Mouse (Mus musculus) spleen, adult 2 months (tissue): ENCODE measurements around the gene Wfdc17. TPM values are rescaled to one million over a fixed set of nuclear protein-coding genes. Genes with fewer than 3 reads are reported as not detected.

Source experiments
- DNase-seq, 2 experiments: peaks; one replicate each; pipeline versions ENCODE4 v3.0.0 to v3.0.0-alpha.2; 2012 to 2021; ENCODE audit warnings: low spot score in 2 of 2, low read depth in 1 of 2
- H3K27ac ChIP-seq: fragments of 200-500 bp; 2 replicates; pipeline ENCODE4 v1.5.1; 2012; ENCODE audit warnings: low read length, inconsistent platforms; ENCODE audit not compliant: insufficient read depth
- H3K27me3 ChIP-seq: fragments of 200-500 bp; 2 replicates; pipeline ENCODE4 v1.6.1; 2012; ENCODE audit warnings: mild to moderate bottlenecking, moderate library complexity, low read length, inconsistent platforms; ENCODE audit not compliant: control insufficient read depth, insufficient read depth
- H3K36me3 ChIP-seq: fragments of 200-500 bp; 2 replicates; pipeline ENCODE4 v1.6.1; 2012; ENCODE audit warnings: mild to moderate bottlenecking, low read length, inconsistent platforms; ENCODE audit not compliant: control insufficient read depth, insufficient read depth
- H3K4me1 ChIP-seq: fragments of 200-500 bp; 2 replicates; pipeline ENCODE4 v1.6.1; 2011; ENCODE audit warnings: inconsistent platforms; ENCODE audit not compliant: control insufficient read depth, insufficient read depth, insufficient read length
- H3K4me3 ChIP-seq: fragments of 200-500 bp; 2 replicates; pipeline ENCODE4 v1.5.1; 2011; ENCODE audit warnings: mild to moderate bottlenecking, inconsistent platforms; ENCODE audit not compliant: insufficient read depth, insufficient read length; ENCODE audit errors: extremely low read depth
- CTCF ChIP-seq: fragments of 200-500 bp; IDR thresholded peaks from 2 replicates; pipeline ENCODE4 v1.5.1; 2011; ENCODE audit warnings: mild to moderate bottlenecking, inconsistent platforms; ENCODE audit not compliant: insufficient read depth, insufficient read length, insufficient replicate concordance; ENCODE audit errors: extremely low read depth
- POLR2A ChIP-seq: fragments of 200-500 bp; IDR thresholded peaks from 2 replicates; pipeline ENCODE4 v1.6.1; 2011; ENCODE audit warnings: low read depth, low read length, inconsistent platforms
- WGBS: fragments of 180-500 bp; shearing (Covaris S2); methylation state at CpG from one replicate; pipeline ENCODE4 v1.1.7; 2018; 5-methylcytosine and 5-hydroxymethylcytosine counted together
- polyA plus RNA-seq: library from polyadenylated mRNA; depleted of rRNA; stranded (reverse); fragments of >200 nt; gene quantifications from 2 replicates; pipeline ENCODE4 v1.2.3, GENCODE M21; 2012

Wfdc17 gene
- polyA plus RNA-seq, 1 experiment, result 4.8 TPM

GRCm38 (mm10) chr11:83675665-83676064, 28.1 kb upstream of the Wfdc17 start:
- no peaks in the 10 kb centered on the region for H3K36me3 ChIP-seq

GRCm38 (mm10) chr11:83689918-83690317, 13.9 kb upstream of the Wfdc17 start:
- 79% methylated on average over 1 of the region's 1 CpGs for WGBS
- no peak for DNase-seq
- Histone ChIP-seq H3K4me3 (no peak overlapping the region), H3K27me3 (no peaks in the 10 kb centered on the region), H3K27ac (no peak overlapping the region), H3K36me3 (no peaks in the 10 kb centered on the region), H3K4me1 (no peaks in the 10 kb centered on the region)
- TF ChIP-seq CTCF (no peak), POLR2A (no peak)

More at GRCm38 (mm10) chr11:83675665-83676064, 28.1 kb upstream of the Wfdc17 start:
- H3K4me1 ChIP-seq, result no peaks in the 10 kb centered on the region
- no peak for DNase-seq
- TF ChIP-seq CTCF (no peak), POLR2A (no peak)
- WGBS, result 84% methylated on average over 1 of the region's 1 CpGs
- H3K27me3 ChIP-seq, result no peaks in the 10 kb centered on the region
- no peak overlapping the region for H3K4me3 ChIP-seq
- no peak overlapping the region for H3K27ac ChIP-seq

GRCm38 (mm10) chr11:83692008-83692407, 11.8 kb upstream of the Wfdc17 start:
- Histone ChIP-seq H3K27ac (no peak overlapping the region), H3K36me3 (no peaks in the 10 kb centered on the region), H3K4me1 (no peaks in the 10 kb centered on the region), H3K27me3 (no peaks in the 10 kb centered on the region), H3K4me3 (no peak overlapping the region)
- 67% methylated on average over 1 of the region's 1 CpGs for WGBS
- TF ChIP-seq POLR2A (no peak), CTCF (no peak)
- DNase-seq, result no peak

- H3K4me1 ChIP-seq, result peaks cover 5% of the 10 kb centered on the region; the same call in 1 of the 2 replicates
- no peak within 1 kb of the TSS for H3K27ac ChIP-seq
- no peak within 1 kb of the TSS for H3K4me3 ChIP-seq
- TF ChIP-seq CTCF (no peak), POLR2A (no peak)
- DNase-seq, result no peak
- WGBS, result 57% methylated on average over 4 of the region's 4 CpGs
- H3K27me3 ChIP-seq, result no peaks in the 10 kb centered on the region
- no peaks in the 10 kb centered on the region for H3K36me3 ChIP-seq
Observed at GRCm38 (mm10) chr11:83708715-83709114, 4.9 kb downstream of the Wfdc17 start, which contains the start of gene Wfdc18. Wfdc18 (plus strand) TSS chr11:83709015.

GRCm38 (mm10) chr11:83709683-83710082, 5.9 kb downstream of the Wfdc17 start:
- TF ChIP-seq CTCF (no peak), POLR2A (no peak)
- Histone ChIP-seq H3K36me3 (no peaks in the 10 kb centered on the region), H3K27ac (no peak overlapping the region), H3K4me3 (no peak overlapping the region), H3K4me1 (no peaks in the 10 kb centered on the region), H3K27me3 (no peaks in the 10 kb centered on the region)
- no peak for DNase-seq
- 92% methylated on average over 5 of the region's 5 CpGs for WGBS

GRCm38 (mm10) chr11:83712671-83713070, 8.9 kb downstream of the Wfdc17 start:
- DNase-seq, result no peak
- no peaks in the 10 kb centered on the region for H3K4me1 ChIP-seq
- WGBS, result 8% methylated on average over 1 of the region's 1 CpGs
- no peak for TF ChIP-seq POLR2A
- TF ChIP-seq CTCF, result no peak
- no peaks in the 10 kb centered on the region for H3K36me3 ChIP-seq
- H3K4me3 ChIP-seq, result no peak overlapping the region
- H3K27ac ChIP-seq, result no peak overlapping the region
- H3K27me3 ChIP-seq, result no peaks in the 10 kb centered on the region

GRCm38 (mm10) chr11:83713925-83714324, 10.1 kb downstream of the Wfdc17 start:
- no peaks in the 10 kb centered on the region for H3K36me3 ChIP-seq
- no peak for DNase-seq

More at GRCm38 (mm10) chr11:83713925-83714324, 10.1 kb downstream of the Wfdc17 start:
- H3K4me3 ChIP-seq, result no peak overlapping the region
- no peaks in the 10 kb centered on the region for H3K4me1 ChIP-seq
- no peaks in the 10 kb centered on the region for H3K27me3 ChIP-seq
- WGBS, result 4% methylated on average over 2 of the region's 2 CpGs
- TF ChIP-seq POLR2A, result no peak
- TF ChIP-seq CTCF, result no peak
- H3K27ac ChIP-seq, result no peak overlapping the region
